Mouse (Mus musculus): ENCODE measurements around the gene Slc17a9. TPM values are rescaled to one million over a fixed set of nuclear protein-coding genes. Genes with fewer than 3 reads are reported as not detected.

Gene Slc17a9
- polyA plus RNA-seq, 1 experiment from 2014 or later, result 1.4 TPM

DNA sequence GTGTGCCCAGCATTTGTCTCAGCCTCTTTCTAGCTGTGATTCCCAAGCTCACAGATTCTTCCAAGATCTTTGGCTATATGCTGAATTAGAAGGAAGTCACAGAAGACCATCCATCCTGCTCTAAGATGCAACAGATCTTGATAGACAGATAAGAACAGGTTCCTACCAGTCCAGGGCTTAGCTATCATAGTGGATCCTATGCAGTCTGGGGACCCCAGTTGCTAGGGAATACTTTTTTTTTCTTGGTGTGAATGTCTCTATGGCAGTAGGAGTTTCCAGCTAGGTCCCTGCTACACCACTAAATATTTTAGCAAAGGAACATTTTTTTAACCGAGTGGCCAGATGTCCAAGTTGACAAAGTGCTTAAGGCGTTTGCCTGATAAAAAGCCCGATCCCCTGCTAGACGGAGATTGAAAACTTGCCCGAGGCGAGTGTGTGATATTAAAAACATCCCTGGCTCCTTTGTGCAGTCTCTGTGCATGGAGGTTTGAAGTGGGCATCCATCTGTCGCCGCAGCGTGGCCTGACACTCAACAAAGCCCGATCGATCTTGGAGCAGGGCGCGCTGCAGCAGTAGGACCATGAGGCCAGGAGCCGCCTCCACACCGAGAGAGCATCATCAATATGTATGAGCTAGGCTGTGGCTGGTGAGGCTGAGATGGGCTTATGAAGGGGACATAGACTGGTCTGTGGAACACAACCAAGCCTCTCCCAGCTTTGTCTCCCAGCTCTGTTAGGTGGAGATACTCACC, 33.6 kb downstream of the Slc17a9 start:
- Histone ChIP-seq H3K36me3 (no peaks in the 10 kb centered on the region), H3K27me3 (no peaks in the 10 kb centered on the region), H3K9ac (no peak overlapping the region), H3K27ac (no peak overlapping the region), H3K4me1 (no peaks in the 10 kb centered on the region), H3K9me3 (no peaks in the 10 kb centered on the region), H3K4me3 (no peak overlapping the region), H3K4me2 (no peak overlapping the region)
- WGBS, result 44% methylated on average over 15 of the region's 15 CpGs
- no peak for ATAC-seq (ENCODE audit: insufficient number of reproducible peaks, insufficient read depth, low FRiP score, low TSS enrichment, low read depth)

DNA sequence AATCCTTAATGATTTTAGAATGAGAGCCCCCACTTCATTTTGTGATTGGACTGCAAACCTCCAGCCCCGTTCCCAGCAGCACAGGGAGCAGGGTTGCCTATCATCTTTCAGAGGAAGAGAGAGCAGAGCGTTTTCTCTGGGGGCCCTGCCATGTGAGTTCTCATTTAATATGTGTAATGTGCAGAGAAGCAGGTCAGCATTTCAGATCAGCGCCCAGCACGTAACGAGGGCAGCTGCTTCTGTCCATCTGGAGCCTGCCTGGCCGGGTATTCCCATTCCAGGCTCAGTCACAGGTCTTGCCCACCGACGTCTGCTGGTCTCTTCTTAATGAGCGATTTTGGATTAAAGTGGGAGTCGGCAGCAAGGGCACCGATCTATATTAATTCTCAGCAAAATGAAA, 39.9 kb downstream of the Slc17a9 start:
- Histone ChIP-seq H3K27ac (no peak overlapping the region), H3K36me3 (no peaks in the 10 kb centered on the region), H3K27me3 (peaks cover 15% of the 10 kb centered on the region), H3K4me1 (no peaks in the 10 kb centered on the region), H3K9me3 (no peaks in the 10 kb centered on the region), H3K4me3 (no peak overlapping the region), H3K9ac (no peak overlapping the region), H3K4me2 (no peak overlapping the region)
- ATAC-seq (ENCODE audit: insufficient number of reproducible peaks, insufficient read depth, low FRiP score, low TSS enrichment, low read depth), result no peak
- WGBS, result 72% methylated on average over 11 of the region's 11 CpGs

DNA sequence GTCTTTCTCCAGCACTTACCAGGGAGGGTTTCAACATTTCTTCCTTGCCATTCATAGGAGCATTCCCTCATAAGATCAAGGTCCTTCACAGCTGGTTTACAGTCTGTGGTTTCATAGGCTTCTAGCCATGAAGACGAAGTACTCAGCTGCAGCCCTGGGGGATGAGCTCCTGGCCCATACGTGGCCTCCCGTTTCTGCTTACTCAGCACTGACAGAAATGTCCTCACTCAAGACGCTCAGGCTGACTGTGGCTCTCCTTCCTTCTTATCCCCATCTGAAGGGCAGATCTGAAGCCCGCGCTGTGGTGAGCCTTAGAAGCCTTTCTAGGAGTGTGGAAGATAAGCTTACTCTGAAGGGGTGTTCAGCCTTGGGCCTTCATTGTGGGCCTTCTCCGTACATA, 40.6 kb downstream of the Slc17a9 start:
- Histone ChIP-seq H3K9ac (no peak overlapping the region), H3K27ac (no peak overlapping the region), H3K4me2 (no peak overlapping the region), H3K4me1 (no peaks in the 10 kb centered on the region), H3K36me3 (no peaks in the 10 kb centered on the region), H3K4me3 (no peak overlapping the region), H3K27me3 (peaks cover 21% of the 10 kb centered on the region), H3K9me3 (no peaks in the 10 kb centered on the region)
- ATAC-seq (ENCODE audit: insufficient number of reproducible peaks, insufficient read depth, low FRiP score, low TSS enrichment, low read depth), result no peak
- WGBS, result 68% methylated on average over 7 of the region's 7 CpGs

DNA sequence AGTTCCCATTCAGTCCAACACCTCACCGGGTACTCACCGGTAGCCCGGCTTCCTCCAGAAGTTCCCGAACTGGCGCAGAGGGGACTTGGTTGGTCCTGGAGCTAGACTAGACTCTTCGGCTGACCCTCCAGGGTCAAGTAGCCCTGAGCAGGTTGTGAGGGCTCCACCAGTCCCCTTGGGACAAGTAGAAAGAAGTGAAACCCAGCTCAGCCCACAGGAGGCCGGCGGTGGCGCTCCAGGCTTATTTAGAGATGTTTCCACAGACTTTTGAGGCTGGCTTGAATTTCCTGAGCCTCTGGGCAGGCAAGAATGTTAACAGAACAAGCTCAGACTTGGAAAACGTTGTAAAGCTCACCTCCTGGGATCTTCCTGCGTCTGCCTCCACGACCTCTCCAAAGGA, 50.2 kb downstream of the Slc17a9 start:
- H3K9me3 ChIP-seq, result no peaks in the 10 kb centered on the region
- peaks cover 98% of the 10 kb centered on the region for H3K27me3 ChIP-seq
- ATAC-seq (ENCODE audit: insufficient number of reproducible peaks, insufficient read depth, low FRiP score, low TSS enrichment, low read depth), result no peak
- H3K4me2 ChIP-seq, result no peak overlapping the region
- H3K27ac ChIP-seq, result no peak overlapping the region
- H3K4me3 ChIP-seq, result no peak overlapping the region
- 2% methylated on average over 12 of the region's 12 CpGs for WGBS
- H3K9ac ChIP-seq, result no peak overlapping the region
- no peaks in the 10 kb centered on the region for H3K36me3 ChIP-seq
- H3K4me1 ChIP-seq, result peaks cover 13% of the 10 kb centered on the region

DNA sequence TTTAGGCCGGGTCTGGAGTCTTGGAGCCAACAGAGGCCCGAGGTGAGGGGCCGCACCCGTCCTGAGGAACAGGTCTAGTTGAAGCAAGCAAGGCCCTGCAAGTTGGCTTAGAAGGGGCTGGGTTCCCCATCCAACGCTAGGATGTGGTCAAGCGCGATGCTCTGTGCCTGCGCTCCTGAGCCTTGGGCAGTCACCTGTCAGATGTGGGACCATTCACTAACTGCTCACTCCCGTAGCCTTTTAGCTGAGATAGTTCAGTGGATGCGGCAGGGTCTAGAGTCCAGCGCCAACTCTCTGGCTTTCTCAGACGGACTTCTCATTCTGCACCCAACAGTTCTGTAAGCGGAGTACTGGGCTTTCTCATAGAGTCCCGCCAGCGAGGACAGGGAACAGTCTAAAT, 50.6 kb downstream of the Slc17a9 start:
- Histone ChIP-seq H3K27ac (no peak overlapping the region), H3K4me3 (no peak overlapping the region; the same call in 1 of the 2 replicates), H3K4me1 (peaks cover 13% of the 10 kb centered on the region), H3K9ac (no peak overlapping the region), H3K27me3 (peaks cover 95% of the 10 kb centered on the region), H3K4me2 (no peak overlapping the region), H3K36me3 (no peaks in the 10 kb centered on the region), H3K9me3 (no peaks in the 10 kb centered on the region)
- WGBS, result 3% methylated on average over 15 of the region's 15 CpGs
- no peak for ATAC-seq (ENCODE audit: insufficient number of reproducible peaks, insufficient read depth, low FRiP score, low TSS enrichment, low read depth)

DNA sequence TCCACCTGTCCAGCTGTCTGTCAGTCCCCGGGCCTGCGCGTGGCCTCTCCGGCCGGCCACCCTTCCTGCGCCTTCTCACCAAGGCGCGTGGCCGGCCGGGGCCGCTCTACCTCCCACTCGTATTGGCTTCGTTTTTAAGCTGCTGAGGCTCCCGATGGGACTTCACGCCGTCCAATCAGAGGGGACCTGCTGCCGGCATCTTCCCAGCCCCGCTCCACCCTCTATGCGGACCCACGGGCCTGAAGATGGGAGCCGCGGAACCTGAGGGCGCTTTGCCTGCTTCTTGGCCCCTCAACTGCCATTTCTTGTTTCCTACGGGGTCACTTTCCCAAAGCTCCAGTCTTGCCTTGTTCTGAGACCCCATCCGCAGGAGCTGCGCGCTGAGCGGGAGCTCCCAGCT, 51.7 kb downstream of the Slc17a9 start, which contains the start of gene Bhlhe23:
Gene Bhlhe23, minus strand, starts transcription at position 108 of the 400 bp plus-strand sequence.
- peaks cover 96% of the 10 kb centered on the region for H3K27me3 ChIP-seq
- H3K9me3 ChIP-seq, result no peaks in the 10 kb centered on the region
- H3K27ac ChIP-seq, result no peak within 1 kb of the TSS
- peak within 1 kb of the TSS; percentile 56 for H3K4me2 ChIP-seq
- peak within 1 kb of the TSS; percentile 33 for H3K4me3 ChIP-seq
- H3K4me1 ChIP-seq, result peaks cover 13% of the 10 kb centered on the region
- ATAC-seq (ENCODE audit: insufficient number of reproducible peaks, insufficient read depth, low FRiP score, low TSS enrichment, low read depth), result no peak
- H3K9ac ChIP-seq, result no peak within 1 kb of the TSS
- WGBS, result under 1% methylated on average over 28 of the region's 28 CpGs
- H3K36me3 ChIP-seq, result no peaks in the 10 kb centered on the region

DNA sequence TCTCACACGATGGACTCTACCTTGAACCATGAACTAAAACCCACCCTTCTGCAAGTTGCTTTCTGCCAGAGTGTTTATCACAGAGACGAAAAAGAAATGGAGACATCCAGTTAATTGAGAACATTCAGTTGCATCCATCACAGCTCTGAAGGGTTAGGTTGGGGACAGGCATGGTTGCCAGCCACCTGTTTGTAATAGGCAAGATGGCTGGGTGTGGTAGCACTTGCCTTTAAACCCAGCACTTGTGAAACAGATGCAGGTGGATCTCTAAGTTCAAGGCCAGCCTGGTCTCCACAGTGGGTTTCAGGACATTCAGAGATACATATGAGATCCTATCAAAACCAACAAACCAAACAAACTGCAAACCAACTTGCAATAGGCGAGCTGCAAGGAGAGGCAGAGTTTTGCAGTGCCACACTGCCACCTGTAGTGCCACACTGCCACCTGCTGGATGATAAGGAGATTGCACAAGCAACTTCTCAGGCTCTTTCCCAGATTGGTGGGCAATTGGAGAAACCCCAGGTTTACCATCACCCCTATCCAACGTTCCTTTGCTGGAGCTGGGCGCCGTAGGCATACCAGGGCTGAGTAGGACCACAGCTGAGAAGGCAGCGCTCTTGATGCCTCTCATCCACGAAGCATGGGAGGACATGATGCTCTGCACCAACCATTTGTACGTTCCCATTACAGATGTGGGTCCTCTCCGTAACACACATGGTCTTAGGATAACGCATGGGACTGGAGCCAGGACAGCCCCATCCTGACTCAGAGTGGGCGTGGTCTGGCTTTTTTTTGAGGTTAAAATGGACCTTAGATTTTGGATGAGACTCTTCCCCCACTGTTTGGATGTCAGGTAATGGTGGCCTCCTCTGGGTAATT, 54.4 kb downstream of the Slc17a9 start:
- H3K27me3 ChIP-seq, result peaks cover 71% of the 10 kb centered on the region
- H3K9ac ChIP-seq, result no peak overlapping the region
- H3K4me2 ChIP-seq, result no peak overlapping the region
- H3K4me3 ChIP-seq, result no peak overlapping the region
- no peak; the same call in 1 of the 2 replicates for ATAC-seq (ENCODE audit: insufficient number of reproducible peaks, insufficient read depth, low FRiP score, low TSS enrichment, low read depth)
- no peak overlapping the region for H3K27ac ChIP-seq
- 25% methylated on average over 12 of the region's 12 CpGs for WGBS
- no peaks in the 10 kb centered on the region for H3K36me3 ChIP-seq
- peaks cover 13% of the 10 kb centered on the region for H3K4me1 ChIP-seq
- H3K9me3 ChIP-seq, result no peaks in the 10 kb centered on the region

DNA sequence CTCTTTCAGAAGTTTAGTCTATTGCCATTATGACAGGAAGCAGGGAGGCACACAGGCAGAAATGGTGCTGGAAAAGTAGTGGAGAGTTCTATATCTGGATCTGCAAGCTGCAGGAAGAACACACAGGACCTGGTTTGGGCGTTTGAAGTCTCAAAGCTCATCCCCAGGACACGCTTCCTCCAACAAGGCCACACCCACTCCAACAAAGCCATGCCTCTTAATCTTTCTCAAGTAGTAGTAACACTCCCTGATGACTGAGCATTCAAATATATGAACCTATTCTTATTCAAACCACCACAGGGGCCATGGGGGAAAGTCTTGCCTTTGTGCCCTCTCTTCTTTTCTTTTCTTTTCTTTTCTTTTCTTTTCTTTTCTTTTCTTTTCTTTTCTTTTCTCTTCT, 55.2 kb downstream of the Slc17a9 start:
- Histone ChIP-seq H3K27me3 (peaks cover 63% of the 10 kb centered on the region), H3K4me3 (no peak overlapping the region), H3K9ac (no peak overlapping the region), H3K27ac (no peak overlapping the region), H3K4me1 (peaks cover 13% of the 10 kb centered on the region), H3K36me3 (no peaks in the 10 kb centered on the region), H3K4me2 (no peak overlapping the region), H3K9me3 (no peaks in the 10 kb centered on the region)
- 6% methylated on average over 2 of the region's 2 CpGs for WGBS
- ATAC-seq (ENCODE audit: insufficient number of reproducible peaks, insufficient read depth, low FRiP score, low TSS enrichment, low read depth), result no peak

DNA sequence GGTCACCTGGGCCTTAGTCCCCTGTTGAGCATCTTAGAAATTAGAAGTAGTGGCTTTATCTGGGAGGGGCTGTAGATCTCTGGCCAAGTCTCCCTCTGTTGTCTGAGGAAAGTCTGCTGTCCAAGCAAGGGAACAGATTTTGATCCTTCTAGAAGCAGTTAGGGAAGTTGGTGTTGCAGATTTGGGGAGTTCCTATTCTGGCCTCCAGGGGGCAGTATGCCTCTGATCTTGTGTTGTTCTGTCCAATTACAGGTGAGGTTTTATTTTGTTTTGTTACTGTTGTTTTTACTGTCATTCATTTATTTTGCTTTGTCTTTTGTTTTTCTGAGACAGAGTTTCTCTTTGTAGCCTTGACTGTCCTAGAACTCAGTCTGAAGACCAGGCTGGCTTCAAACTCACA, 61.7 kb downstream of the Slc17a9 start:
- H3K27me3 ChIP-seq, result peaks cover 43% of the 10 kb centered on the region
- no peak overlapping the region for H3K9ac ChIP-seq
- no peak overlapping the region for H3K4me3 ChIP-seq
- no peak for ATAC-seq (ENCODE audit: insufficient number of reproducible peaks, insufficient read depth, low FRiP score, low TSS enrichment, low read depth)
- no peaks in the 10 kb centered on the region for H3K9me3 ChIP-seq
- H3K36me3 ChIP-seq, result no peaks in the 10 kb centered on the region
- peaks cover 3% of the 10 kb centered on the region; the same call in 1 of the 2 replicates for H3K4me1 ChIP-seq
- H3K27ac ChIP-seq, result no peak overlapping the region
- H3K4me2 ChIP-seq, result no peak overlapping the region

DNA sequence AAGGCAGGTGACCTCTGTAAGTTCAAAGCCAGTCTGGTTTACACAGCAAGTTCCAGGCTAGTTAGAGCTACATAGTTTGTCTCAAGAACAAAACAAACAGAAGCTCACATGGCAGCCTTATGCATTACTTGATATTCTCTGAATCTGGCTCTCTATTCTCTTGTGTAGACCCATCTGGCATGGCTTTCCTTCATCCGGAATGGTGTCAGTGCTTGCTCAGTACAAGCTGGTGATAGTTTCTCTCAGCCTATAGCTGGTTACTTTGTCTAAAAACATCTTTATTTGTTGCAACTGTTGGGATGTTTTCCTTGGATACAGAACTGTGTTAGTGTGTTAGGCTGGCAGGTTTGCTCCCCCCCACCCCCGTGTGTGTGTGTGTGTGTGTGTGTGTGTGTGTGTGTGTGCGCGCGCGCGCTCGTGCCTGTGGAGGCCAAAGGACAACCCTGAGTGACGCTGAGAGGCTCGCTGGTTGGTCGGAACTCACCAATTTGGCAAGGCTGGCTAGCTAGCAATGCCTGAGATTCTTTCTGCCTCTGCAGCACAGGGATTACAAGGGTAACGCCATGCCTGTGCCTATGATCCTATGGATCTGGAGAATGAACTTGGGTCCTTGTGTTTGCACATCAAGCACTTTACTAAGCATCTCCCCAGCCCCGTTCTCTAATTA, 62.6 kb downstream of the Slc17a9 start:
- Histone ChIP-seq H3K9ac (no peak overlapping the region), H3K36me3 (no peaks in the 10 kb centered on the region), H3K4me1 (peaks cover 3% of the 10 kb centered on the region; the same call in 1 of the 2 replicates), H3K4me3 (no peak overlapping the region), H3K27ac (no peak overlapping the region), H3K27me3 (peaks cover 41% of the 10 kb centered on the region), H3K4me2 (no peak overlapping the region), H3K9me3 (no peaks in the 10 kb centered on the region)
- no peak for ATAC-seq (ENCODE audit: insufficient number of reproducible peaks, insufficient read depth, low FRiP score, low TSS enrichment, low read depth)
- 72% methylated on average over 13 of the region's 13 CpGs for WGBS

DNA sequence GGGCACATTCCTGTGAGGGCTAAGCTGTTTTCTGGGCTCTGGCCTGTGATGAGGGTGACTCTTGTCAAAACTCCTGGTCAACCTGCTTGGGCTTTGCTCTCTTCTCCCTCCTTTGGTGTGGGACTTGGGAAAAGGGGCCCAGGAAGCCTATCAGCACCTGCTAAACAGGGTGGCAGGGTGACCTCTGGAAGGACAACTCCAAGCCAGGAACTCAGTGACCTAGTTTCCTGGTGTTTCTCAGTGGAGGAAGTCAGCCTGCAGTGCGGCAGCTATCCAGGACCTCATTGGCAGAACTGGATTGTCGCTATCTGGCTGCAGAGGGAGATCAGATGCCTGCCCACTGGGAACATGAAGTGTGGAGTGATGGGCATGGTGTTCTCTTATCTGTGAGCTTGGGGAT, 63.3 kb downstream of the Slc17a9 start:
- no peak overlapping the region for H3K27ac ChIP-seq
- 33% methylated on average over 2 of the region's 2 CpGs for WGBS
- H3K36me3 ChIP-seq, result no peaks in the 10 kb centered on the region
- H3K9me3 ChIP-seq, result no peaks in the 10 kb centered on the region
- H3K4me1 ChIP-seq, result peaks cover 3% of the 10 kb centered on the region; the same call in 1 of the 2 replicates
- no peak overlapping the region for H3K9ac ChIP-seq
- ATAC-seq (ENCODE audit: insufficient number of reproducible peaks, insufficient read depth, low FRiP score, low TSS enrichment, low read depth), result no peak
- H3K4me3 ChIP-seq, result no peak overlapping the region
- peaks cover 41% of the 10 kb centered on the region for H3K27me3 ChIP-seq
- no peak overlapping the region for H3K4me2 ChIP-seq
